Mouse (Mus musculus): ENCODE results near the gene 1700074P13Rik. TPM values are rescaled to one million over a fixed set of nuclear protein-coding genes. Genes with fewer than 3 reads are reported as not detected.
"Not testable (repeated sequence)": the region's sequence is repeated elsewhere in the genome, so short reads cannot be mapped to it uniquely, and the experiment has no call there.

Gene 1700074P13Rik
- polyA plus RNA-seq (2016; fragmentation: Nextera tagmentation; extraction: Ambion mirVana), result not detected in 2 replicates

GRCm38 (mm10) chr6:40940457-40940856 is at the start of gene 1700074P13Rik:
1700074P13Rik (minus strand) TSS chr6:40940557.
- Histone ChIP-seq H3K4me2 (no peak within 1 kb of the TSS), H3K9ac (no peak within 1 kb of the TSS), H3K9me3 (no peaks in the 10 kb centered on the region), H3K27ac (no peak within 1 kb of the TSS), H3K4me1 (no peaks in the 10 kb centered on the region), H3K27me3 (no peaks in the 10 kb centered on the region), H3K4me3 (replicated peaks) (no peak within 1 kb of the TSS), H3K36me3 (replicated peaks) (no peaks in the 10 kb centered on the region)
- ATAC-seq (ENCODE audit: low FRiP score), result no peak
- WGBS, result 95% methylated on average over 10 of the region's 10 CpGs

- not testable (repeated sequence) for H3K9ac ChIP-seq; ATAC-seq (ENCODE audit: low FRiP score); H3K4me1 ChIP-seq; H3K36me3 ChIP-seq (replicated peaks); H3K4me2 ChIP-seq; H3K4me3 ChIP-seq (replicated peaks); H3K27ac ChIP-seq; H3K27me3 ChIP-seq; H3K9me3 ChIP-seq
- 90% methylated on average over 2 of the region's 2 CpGs for WGBS
These were observed 24.1 kb upstream of the 1700074P13Rik start, which contains the start of gene 1810009J06Rik for GRCm38 (mm10) chr6:40964454-40964853. 1810009J06Rik (plus strand) TSS chr6:40964754.

- no peaks in the 10 kb centered on the region for H3K4me1 ChIP-seq
These were observed 13.4 kb upstream of the 1700074P13Rik start for GRCm38 (mm10) chr6:40953716-40954115.

GRCm38 (mm10) chr6:40951770-40952169 is 11.4 kb upstream of the 1700074P13Rik start, which contains the start of gene Gm4744:
Gm4744 (minus strand) TSS chr6:40951870.
- no peak for ATAC-seq (ENCODE audit: low FRiP score)
- H3K27ac ChIP-seq, result no peak within 1 kb of the TSS
- H3K27me3 ChIP-seq, result no peaks in the 10 kb centered on the region
- H3K36me3 ChIP-seq (replicated peaks), result no peaks in the 10 kb centered on the region
- no peaks in the 10 kb centered on the region for H3K9me3 ChIP-seq
- H3K4me3 ChIP-seq (replicated peaks), result no peak within 1 kb of the TSS
- no peaks in the 10 kb centered on the region for H3K4me1 ChIP-seq
- no peak within 1 kb of the TSS for H3K4me2 ChIP-seq
- H3K9ac ChIP-seq, result no peak within 1 kb of the TSS

More at GRCm38 (mm10) chr6:40953716-40954115, 13.4 kb upstream of the 1700074P13Rik start:
- ATAC-seq (ENCODE audit: low FRiP score), result no peak
- no peak overlapping the region for H3K9ac ChIP-seq
- H3K36me3 ChIP-seq (replicated peaks), result no peaks in the 10 kb centered on the region
- no peaks in the 10 kb centered on the region for H3K9me3 ChIP-seq
- H3K27ac ChIP-seq, result no peak overlapping the region
- no peak overlapping the region for H3K4me2 ChIP-seq
- WGBS, result 82% methylated on average over 2 of the region's 2 CpGs
- no peaks in the 10 kb centered on the region for H3K27me3 ChIP-seq
- H3K4me3 ChIP-seq (replicated peaks), result no peak overlapping the region

- Histone ChIP-seq H3K4me2 (no peak overlapping the region), H3K4me1 (no peaks in the 10 kb centered on the region), H3K27ac (no peak overlapping the region), H3K9ac (no peak overlapping the region), H3K9me3 (no peaks in the 10 kb centered on the region), H3K27me3 (no peaks in the 10 kb centered on the region), H3K4me3 (replicated peaks) (no peak overlapping the region), H3K36me3 (replicated peaks) (no peaks in the 10 kb centered on the region)
- no peak for ATAC-seq (ENCODE audit: low FRiP score)
- WGBS, result 81% methylated on average over 4 of the region's 4 CpGs
These were observed 20.4 kb downstream of the 1700074P13Rik start for GRCm38 (mm10) chr6:40919954-40920353.

GRCm38 (mm10) chr6:40900287-40900686 is 40.1 kb downstream of the 1700074P13Rik start, which contains the start of gene Prss58:
Prss58 (minus strand) TSS chr6:40900387.
- no peak within 1 kb of the TSS for H3K9ac ChIP-seq

GRCm38 (mm10) chr6:40894716-40895115 is 45.6 kb downstream of the 1700074P13Rik start:
- Histone ChIP-seq H3K4me1 (no peaks in the 10 kb centered on the region), H3K9me3 (no peaks in the 10 kb centered on the region), H3K4me2 (no peak overlapping the region), H3K9ac (no peak overlapping the region), H3K4me3 (replicated peaks) (no peak overlapping the region), H3K36me3 (replicated peaks) (no peaks in the 10 kb centered on the region), H3K27ac (no peak overlapping the region), H3K27me3 (no peaks in the 10 kb centered on the region)
- 80% methylated on average over 1 of the region's 1 CpGs for WGBS
- no peak for ATAC-seq (ENCODE audit: low FRiP score)

More at GRCm38 (mm10) chr6:40900287-40900686, 40.1 kb downstream of the 1700074P13Rik start, which contains the start of gene Prss58:
- Histone ChIP-seq H3K27me3 (no peaks in the 10 kb centered on the region), H3K27ac (no peak within 1 kb of the TSS), H3K4me3 (replicated peaks) (no peak within 1 kb of the TSS), H3K9me3 (no peaks in the 10 kb centered on the region), H3K4me2 (no peak within 1 kb of the TSS), H3K4me1 (no peaks in the 10 kb centered on the region), H3K36me3 (replicated peaks) (no peaks in the 10 kb centered on the region)
- no peak for ATAC-seq (ENCODE audit: low FRiP score)

GRCm38 (mm10) chr6:40893577-40893976 is 46.8 kb downstream of the 1700074P13Rik start:
- H3K36me3 ChIP-seq (replicated peaks), result no peaks in the 10 kb centered on the region
- H3K4me3 ChIP-seq (replicated peaks), result no peak overlapping the region
- WGBS, result 42% methylated on average over 7 of the region's 7 CpGs
- no peak overlapping the region for H3K27ac ChIP-seq
- H3K9ac ChIP-seq, result no peak overlapping the region
- ATAC-seq (ENCODE audit: low FRiP score), result no peak; the same call in 1 of the 2 replicates
- H3K4me1 ChIP-seq, result no peaks in the 10 kb centered on the region
- no peaks in the 10 kb centered on the region for H3K27me3 ChIP-seq
- no peak overlapping the region for H3K4me2 ChIP-seq
- no peaks in the 10 kb centered on the region for H3K9me3 ChIP-seq

GRCm38 (mm10) chr6:40891754-40892153 is 48.6 kb downstream of the 1700074P13Rik start:
- no peaks in the 10 kb centered on the region for H3K36me3 ChIP-seq (replicated peaks)
- no peak overlapping the region for H3K9ac ChIP-seq
- H3K9me3 ChIP-seq, result no peaks in the 10 kb centered on the region
- no peaks in the 10 kb centered on the region for H3K27me3 ChIP-seq
- H3K4me2 ChIP-seq, result no peak overlapping the region
- no peak overlapping the region for H3K27ac ChIP-seq
- WGBS, result 80% methylated on average over 4 of the region's 4 CpGs
- no peaks in the 10 kb centered on the region for H3K4me1 ChIP-seq
- H3K4me3 ChIP-seq (replicated peaks), result no peak overlapping the region
- ATAC-seq (ENCODE audit: low FRiP score), result no peak

GRCm38 (mm10) chr6:40890973-40891372 is 49.4 kb downstream of the 1700074P13Rik start:
- WGBS, result 81% methylated on average over 1 of the region's 1 CpGs
- no peaks in the 10 kb centered on the region for H3K27me3 ChIP-seq
- no peak overlapping the region for H3K4me3 ChIP-seq (replicated peaks)
- ATAC-seq (ENCODE audit: low FRiP score), result no peak
- no peak overlapping the region for H3K9ac ChIP-seq
- no peaks in the 10 kb centered on the region for H3K36me3 ChIP-seq (replicated peaks)
- H3K4me1 ChIP-seq, result no peaks in the 10 kb centered on the region
- no peaks in the 10 kb centered on the region for H3K9me3 ChIP-seq
- H3K27ac ChIP-seq, result no peak overlapping the region
- no peak overlapping the region for H3K4me2 ChIP-seq

GRCm38 (mm10) chr6:40887394-40887793 is 53.0 kb downstream of the 1700074P13Rik start, which contains the start of gene Moxd2:
Moxd2 (minus strand) TSS chr6:40887494.
- H3K4me3 ChIP-seq (replicated peaks), result no peak within 1 kb of the TSS
- 96% methylated on average over 3 of the region's 3 CpGs for WGBS
- no peaks in the 10 kb centered on the region for H3K9me3 ChIP-seq
- no peak within 1 kb of the TSS for H3K9ac ChIP-seq
- H3K36me3 ChIP-seq (replicated peaks), result no peaks in the 10 kb centered on the region
- no peak for ATAC-seq (ENCODE audit: low FRiP score)
- no peaks in the 10 kb centered on the region for H3K27me3 ChIP-seq
- no peak within 1 kb of the TSS for H3K27ac ChIP-seq
- H3K4me1 ChIP-seq, result no peaks in the 10 kb centered on the region
- H3K4me2 ChIP-seq, result no peak within 1 kb of the TSS
